Mouse (Mus musculus) heart, postnatal 10 days (tissue): ENCODE data around the gene Rnf207. TPM values are rescaled to one million over a fixed set of nuclear protein-coding genes. Genes with fewer than 3 reads are reported as not detected.
A peak's percentile ranks its signal among the peaks of the same experiment; 100 is the strongest.

Experiments used
- DNase-seq, 2 experiments: peaks; one replicate each; pipeline ENCODE4 v3.0.0; 2021
- intact Hi-C: fragments of 180-260 bp; cut with DNase I; formaldehyde crosslinking; loops from one replicate; pipeline ENCODE4 v1.15.1; 2025
- total RNA-seq, 2 experiments: library from RNA; stranded (reverse); gene quantifications; 2 replicates each; pipeline ENCODE4 v1.2.3; 2021

Gene Rnf207
- total RNA-seq, 2 experiments from 2014 or later, result 95.9 to 112 TPM

- DNase-seq, result peak; percentile 100
- intact Hi-C loops, result no loop called here
These were observed 21.6 kb downstream of the Rnf207 start, which contains the start of gene Icmt for GRCm38 (mm10) chr4:152296874-152297861. Icmt (plus strand) TSS chr4:152297227.

- no peak for DNase-seq
- intact Hi-C loops, result no loop called here
These were observed 22.4 kb downstream of the Rnf207 start for GRCm38 (mm10) chr4:152296371-152296770.

- intact Hi-C loops, result no loop called here
- DNase-seq, result no peak
These were observed 22.9 kb downstream of the Rnf207 start for GRCm38 (mm10) chr4:152295916-152296315.

- intact Hi-C loops, result no loop called here
- no peak for DNase-seq
These were observed 24.4 kb downstream of the Rnf207 start for GRCm38 (mm10) chr4:152294188-152294929.

GRCm38 (mm10) chr4:152292102-152292765, 26.6 kb downstream of the Rnf207 start:
- DNase-seq, result no peak
- intact Hi-C loops, result no loop called here

- intact Hi-C loops, result no loop called here
- DNase-seq, result no peak
These were observed 27.2 kb downstream of the Rnf207 start, which contains the start of gene Hes3 for GRCm38 (mm10) chr4:152291562-152291961. Hes3 (minus strand) TSS chr4:152291662.

- intact Hi-C loops, result no loop called here
- DNase-seq, result no peak
These were observed 27.8 kb downstream of the Rnf207 start for GRCm38 (mm10) chr4:152290991-152291390.

- intact Hi-C loops, result no loop called here
- no peak for DNase-seq
These were observed 28.4 kb downstream of the Rnf207 start for GRCm38 (mm10) chr4:152290385-152290784.

GRCm38 (mm10) chr4:152288398-152288945, 30.3 kb downstream of the Rnf207 start:
- intact Hi-C loops, result no loop called here
- no peak for DNase-seq

GRCm38 (mm10) chr4:152287317-152288120, 31.3 kb downstream of the Rnf207 start:
- intact Hi-C loops, result no loop called here
- no peak for DNase-seq

GRCm38 (mm10) chr4:152286887-152287286, 31.9 kb downstream of the Rnf207 start:
- intact Hi-C loops, result no loop called here

GRCm38 (mm10) chr4:152286183-152286582, 32.6 kb downstream of the Rnf207 start:
- no peak for DNase-seq
- intact Hi-C loops, result no loop called here

More at GRCm38 (mm10) chr4:152286887-152287286, 31.9 kb downstream of the Rnf207 start:
- DNase-seq, result peak; percentile 78 to 86

GRCm38 (mm10) chr4:152285505-152285904, 33.3 kb downstream of the Rnf207 start:
- peak; percentile 81 to 86 for DNase-seq
- intact Hi-C loops, result loop anchor here (2.0 kb wide), 1 partner anchor 113 kb away; no protein-coding TSS in a partner anchor

- intact Hi-C loops, result loop anchor here (1.0 kb wide), 1 partner anchor 69 kb away; no protein-coding TSS in a partner anchor
- DNase-seq, result peak; percentile 87 to 91
These were observed 35.4 kb downstream of the Rnf207 start for GRCm38 (mm10) chr4:152283186-152283950.

GRCm38 (mm10) chr4:152282721-152283120, 36.1 kb downstream of the Rnf207 start:
- DNase-seq, result no peak
- intact Hi-C loops, result loop anchor here (1.0 kb wide), 1 partner anchor 68 kb away; no protein-coding TSS in a partner anchor

GRCm38 (mm10) chr4:152281601-152282000, 37.2 kb downstream of the Rnf207 start:
- no peak for DNase-seq
- intact Hi-C loops, result no loop called here

- no peak for DNase-seq
- intact Hi-C loops, result no loop called here
These were observed 39.8 kb downstream of the Rnf207 start for GRCm38 (mm10) chr4:152278986-152279385.

- intact Hi-C loops, result no loop called here
- no peak for DNase-seq
These were observed 40.9 kb downstream of the Rnf207 start for GRCm38 (mm10) chr4:152277916-152278315.
